Mouse (Mus musculus) liver, adult 2 months (tissue): Measurements from ENCODE around the gene Polk. TPM values are rescaled to one million over a fixed set of nuclear protein-coding genes. Genes with fewer than 3 reads are reported as not detected.
A peak's percentile ranks its signal among the peaks of the same experiment; 100 is the strongest.

Experiments
- DNase-seq: peaks from one replicate; pipeline ENCODE4 v3.0.0-alpha.2; 2011; ENCODE audit warnings: low read depth, low spot score; ENCODE audit errors: extremely low read depth
- H3K27ac ChIP-seq: fragments of 200-500 bp; replicated peaks from 2 replicates; pipeline ENCODE4 v1.5.1; 2012; ENCODE audit warnings: low read depth, mild to moderate bottlenecking, control low read depth, inconsistent platforms, low read length; ENCODE audit not compliant: insufficient read depth
- H3K27me3 ChIP-seq: fragments of 200-500 bp; 2 replicates; pipeline ENCODE4 v1.6.1; 2012; ENCODE audit warnings: mild to moderate bottlenecking, moderate library complexity, low read length, inconsistent platforms; ENCODE audit not compliant: control insufficient read depth, insufficient read depth
- H3K36me3 ChIP-seq: fragments of 200-500 bp; 2 replicates; pipeline ENCODE4 v1.6.1; 2012; ENCODE audit warnings: low read length, inconsistent platforms; ENCODE audit not compliant: control insufficient read depth, insufficient read depth
- H3K4me1 ChIP-seq: fragments of 200-500 bp; 2 replicates; pipeline ENCODE4 v1.6.1; 2011; ENCODE audit warnings: low read length; ENCODE audit not compliant: control insufficient read depth, insufficient read depth
- H3K4me3 ChIP-seq: fragments of 200-500 bp; 2 replicates; pipeline ENCODE4 v1.5.1; 2011; ENCODE audit warnings: low read depth, mild to moderate bottlenecking, control low read depth, low read length, moderate library complexity; ENCODE audit not compliant: insufficient read depth
- H3K79me2 ChIP-seq: fragments of 200-500 bp; 2 replicates; pipeline ENCODE4 v1.6.1; 2012; ENCODE audit warnings: inconsistent platforms, mild to moderate bottlenecking, low read length, moderate library complexity; ENCODE audit not compliant: control insufficient read depth, insufficient read depth
- H3K9ac ChIP-seq: fragments of 200-500 bp; 2 replicates; pipeline ENCODE4 v1.6.1; 2012; ENCODE audit warnings: low read depth, mild to moderate bottlenecking, control low read depth, inconsistent platforms, low read length
- CTCF ChIP-seq: fragments of 200-500 bp; IDR thresholded peaks from 2 replicates; pipeline ENCODE4 v1.5.1; 2011; ENCODE audit warnings: low read depth, low read length, control low read depth
- POLR2A ChIP-seq: fragments of 200-500 bp; IDR thresholded peaks from 2 replicates; pipeline ENCODE4 v1.6.1; 2011; ENCODE audit warnings: low read length, control low read depth; ENCODE audit not compliant: insufficient read depth; ENCODE audit errors: extremely low read depth
- WGBS: fragments of 180-500 bp; shearing (Covaris S2); methylation state at CpG from one replicate; pipeline ENCODE4 v1.1.7; 2018; 5-methylcytosine and 5-hydroxymethylcytosine counted together
- polyA plus RNA-seq: library from polyadenylated mRNA; depleted of rRNA; stranded (reverse); fragments of >200 nt; gene quantifications from 2 replicates; pipeline ENCODE4 v1.2.3, GENCODE M21; 2012; rRNA removed
- total RNA-seq: library from RNA; depleted of rRNA; stranded (reverse); fragments of >200 nt; gene quantifications from 2 replicates; pipeline ENCODE4 v1.2.3, GENCODE M21; 2014; rRNA removed

The Polk gene
- total and polyA plus RNA-seq, 2 experiments = 0.75 to 6.5 TPM

- Histone ChIP-seq H3K9ac (no peak overlapping the region), H3K4me1 (peaks cover 2% of the 10 kb centered on the region), H3K27ac (no peak overlapping the region), H3K79me2 (no peaks in the 10 kb centered on the region), H3K36me3 (no peaks in the 10 kb centered on the region), H3K27me3 (no peaks in the 10 kb centered on the region), H3K4me3 (no peak overlapping the region)
- 66% methylated on average over 11 of the region's 11 CpGs for WGBS
- no peak for DNase-seq
- TF ChIP-seq POLR2A (no peak), CTCF (no peak)
These were observed 108.7 kb downstream of the Polk start for GRCm38 (mm10) chr13:96433648-96434190.

DNA sequence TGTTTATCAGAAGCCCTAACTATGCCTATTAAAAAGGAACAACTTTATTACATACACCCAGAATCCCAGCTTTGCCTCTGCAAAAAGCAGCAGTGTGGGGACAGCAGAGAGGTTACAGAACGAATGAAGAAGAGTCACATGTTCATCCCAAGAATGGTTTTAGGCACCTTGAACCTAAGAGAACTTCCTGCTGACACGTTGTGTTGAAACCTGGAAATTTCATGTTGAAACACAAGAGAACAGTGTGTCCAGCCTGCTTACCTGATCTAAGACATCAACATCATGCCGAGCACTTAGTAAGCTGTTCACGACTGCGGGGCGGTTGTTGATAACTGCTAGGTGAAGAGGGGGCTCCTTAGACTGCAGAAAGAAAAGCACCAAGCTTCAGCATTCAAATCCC lies 109.3 kb downstream of the Polk start:
- DNase-seq = no peak
- no peak for TF ChIP-seq POLR2A
- TF ChIP-seq CTCF = no peak
- Histone ChIP-seq H3K27ac (no peak overlapping the region), H3K4me3 (no peak overlapping the region), H3K27me3 (no peaks in the 10 kb centered on the region), H3K36me3 (no peaks in the 10 kb centered on the region), H3K79me2 (no peaks in the 10 kb centered on the region), H3K4me1 (peaks cover 2% of the 10 kb centered on the region), H3K9ac (no peak overlapping the region)
- 78% methylated on average over 6 of the region's 6 CpGs for WGBS

- Histone ChIP-seq H3K79me2 (no peaks in the 10 kb centered on the region), H3K27me3 (no peaks in the 10 kb centered on the region), H3K36me3 (no peaks in the 10 kb centered on the region), H3K27ac (no peak overlapping the region), H3K9ac (no peak overlapping the region), H3K4me3 (no peak overlapping the region), H3K4me1 (peaks cover 2% of the 10 kb centered on the region)
- 35% methylated on average over 3 of the region's 3 CpGs for WGBS
- DNase-seq = peak; percentile 76
- TF ChIP-seq POLR2A = no peak
- TF ChIP-seq CTCF = no peak
These were observed 110.0 kb downstream of the Polk start for GRCm38 (mm10) chr13:96432376-96432811.

DNA sequence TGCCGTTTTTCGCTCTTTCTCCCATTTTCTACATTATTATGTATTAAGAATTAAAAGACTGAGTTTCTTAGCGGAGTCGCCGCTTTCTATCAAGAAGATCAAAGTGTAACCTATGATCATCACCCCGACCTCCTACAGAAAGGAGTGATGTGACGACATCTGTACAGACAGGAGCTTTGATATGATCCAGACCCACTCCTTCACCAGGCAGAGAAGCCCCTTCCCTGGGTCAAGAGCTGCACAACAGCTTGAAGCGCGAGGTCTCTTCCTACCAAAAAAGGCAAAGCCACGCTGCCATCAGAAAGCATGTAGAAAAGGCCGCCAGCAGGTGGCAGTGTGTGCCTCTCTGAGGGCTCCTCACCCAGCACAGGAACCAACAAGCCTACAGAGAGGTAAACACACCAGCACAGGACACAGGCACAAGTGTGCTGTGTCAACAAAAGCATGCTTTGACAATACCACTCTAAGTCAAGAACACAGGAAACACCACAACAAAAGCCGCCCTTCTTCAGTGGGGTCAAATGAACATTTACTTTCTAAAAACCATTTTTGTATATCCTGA lies 110.7 kb downstream of the Polk start:
- H3K36me3 ChIP-seq = no peaks in the 10 kb centered on the region
- no peak overlapping the region for H3K9ac ChIP-seq
- peaks cover 2% of the 10 kb centered on the region for H3K4me1 ChIP-seq
- no peaks in the 10 kb centered on the region for H3K79me2 ChIP-seq
- H3K27me3 ChIP-seq = no peaks in the 10 kb centered on the region
- WGBS = 31% methylated on average over 12 of the region's 12 CpGs
- peak; percentile 84 for DNase-seq
- no peak overlapping the region for H3K4me3 ChIP-seq
- TF ChIP-seq POLR2A (no peak), CTCF (peak; percentile 97)
- no peak overlapping the region for H3K27ac ChIP-seq

Other genes starting within 250 kb of the Polk start
- gene Poc5, start 154.3 kb downstream of the Polk start, total RNA-seq = 3.8 and 5.3 TPM in 2 replicates
- gene Poc5, start 154.3 kb downstream of the Polk start, polyA plus RNA-seq = 1.6 and 1.9 TPM in 2 replicates
- not detected in 2 replicates for gene Ankdd1b, start 71.4 kb downstream of the Polk start, total RNA-seq
- gene Ankdd1b, start 71.4 kb downstream of the Polk start, polyA plus RNA-seq = not detected in 2 replicates
- gene Gm17622, start 51.8 kb downstream of the Polk start, total RNA-seq = not detected in 2 replicates
- gene Gm17622, start 51.8 kb downstream of the Polk start, polyA plus RNA-seq = not detected in 2 replicates
- 29.9 and 45.8 TPM in 2 replicates for gene Col4a3bp, start within 50 bp of the Polk start, total RNA-seq
- 5.7 and 8.1 TPM in 2 replicates for gene Col4a3bp, start within 50 bp of the Polk start, polyA plus RNA-seq
- 126 and 178 TPM in 2 replicates for gene Hmgcr, start 128.4 kb upstream of the Polk start, total RNA-seq
- gene Hmgcr, start 128.4 kb upstream of the Polk start, polyA plus RNA-seq = 21.4 and 23.5 TPM in 2 replicates
- not detected in 2 replicates for gene Ankrd31, start 205.7 kb upstream of the Polk start, total RNA-seq
- gene Ankrd31, start 205.7 kb upstream of the Polk start, polyA plus RNA-seq = not detected in 2 replicates